Mouse (Mus musculus) hindbrain, embryonic 15.5 days (tissue): Measurements from ENCODE around the gene Negr1. TPM values are rescaled to one million over a fixed set of nuclear protein-coding genes. Genes with fewer than 3 reads are reported as not detected.
"Not testable (repeated sequence)": the region's sequence is repeated elsewhere in the genome, so short reads cannot be mapped to it uniquely, and the experiment has no call there.

Experiments
- ATAC-seq: fragments of 200-750 bp; cut with Nextera tagmentation; 2 replicates; pipeline ENCODE4 v1.8.0; 2017; ENCODE audit warnings: low read depth, moderate number of reproducible peaks, moderate TSS enrichment; ENCODE audit not compliant: low FRiP score
- H3K27ac ChIP-seq: fragments of 300-500 bp; sonication (generic); replicated peaks from 2 replicates; pipeline ENCODE4 v1.5.1; 2015; ENCODE audit warnings: mild to moderate bottlenecking, inconsistent platforms
- H3K27me3 ChIP-seq: fragments of 300-500 bp; sonication (generic); 2 replicates; pipeline ENCODE4 v1.6.1; 2015; ENCODE audit warnings: control low read depth, inconsistent platforms
- H3K36me3 ChIP-seq: fragments of 300-500 bp; sonication (generic); 2 replicates; pipeline ENCODE4 v1.6.1; 2015; ENCODE audit warnings: control low read depth, inconsistent platforms
- H3K4me1 ChIP-seq: fragments of 300-500 bp; sonication (generic); replicated peaks from 2 replicates; pipeline ENCODE4 v1.6.1; 2015; ENCODE audit warnings: control low read depth, inconsistent platforms
- H3K4me2 ChIP-seq: fragments of 300-500 bp; sonication (generic); 2 replicates; pipeline ENCODE4 v1.6.1; 2015; ENCODE audit warnings: moderate library complexity, mild to moderate bottlenecking, inconsistent platforms
- H3K4me3 ChIP-seq: fragments of 300-500 bp; sonication (generic); 2 replicates; pipeline ENCODE4 v1.5.1; 2015; ENCODE audit warnings: mild to moderate bottlenecking, inconsistent platforms
- H3K9ac ChIP-seq: fragments of 300-500 bp; sonication (generic); 2 replicates; pipeline ENCODE4 v1.6.1; 2015; ENCODE audit warnings: inconsistent platforms
- H3K9me3 ChIP-seq: fragments of 300-500 bp; sonication (generic); 2 replicates; pipeline ENCODE4 v1.6.1; 2016; ENCODE audit warnings: control low read depth, inconsistent platforms
- WGBS: fragments of 180-500 bp; shearing (Covaris S2); methylation state at CpG from one replicate; pipeline ENCODE4 v1.1.7; 2015; 5-methylcytosine and 5-hydroxymethylcytosine counted together
- polyA plus RNA-seq: library from polyadenylated mRNA; unstranded; fragments of >200 nt; fragmentation: Nextera tagmentation; extraction: Ambion mirVana; gene quantifications from 2 replicates; pipeline ENCODE4 v1.2.1, GENCODE M21; 2015

The Negr1 gene
- polyA plus RNA-seq, 1 experiment from 2014 or later = 53.7 TPM

DNA sequence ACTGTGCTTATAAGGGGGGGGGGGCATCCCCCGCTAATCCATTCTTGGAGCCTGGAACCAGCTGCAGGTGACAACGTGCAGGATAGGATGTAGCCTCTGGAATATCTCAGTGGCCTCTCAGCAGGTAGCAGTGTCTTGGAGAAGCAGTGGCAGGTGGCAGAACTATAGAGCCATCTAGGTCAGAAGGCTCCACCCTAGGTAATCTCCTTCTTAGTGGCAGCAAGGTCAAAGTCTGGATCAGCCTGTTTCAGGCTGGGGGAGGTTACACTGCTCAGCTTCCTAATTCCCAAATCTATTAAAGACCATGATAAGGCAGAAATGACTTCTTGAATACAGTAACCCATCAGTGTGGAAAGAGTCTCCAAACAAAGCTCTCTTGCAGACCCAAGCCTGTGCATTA is 502.8 kb downstream of the Negr1 start:
- not testable (repeated sequence) for H3K36me3 ChIP-seq, H3K4me2 ChIP-seq, H3K9ac ChIP-seq, H3K4me1 ChIP-seq, H3K9me3 ChIP-seq, H3K27ac ChIP-seq, H3K27me3 ChIP-seq, H3K4me3 ChIP-seq, ATAC-seq
- WGBS = 86% methylated on average over 2 of the region's 2 CpGs

DNA sequence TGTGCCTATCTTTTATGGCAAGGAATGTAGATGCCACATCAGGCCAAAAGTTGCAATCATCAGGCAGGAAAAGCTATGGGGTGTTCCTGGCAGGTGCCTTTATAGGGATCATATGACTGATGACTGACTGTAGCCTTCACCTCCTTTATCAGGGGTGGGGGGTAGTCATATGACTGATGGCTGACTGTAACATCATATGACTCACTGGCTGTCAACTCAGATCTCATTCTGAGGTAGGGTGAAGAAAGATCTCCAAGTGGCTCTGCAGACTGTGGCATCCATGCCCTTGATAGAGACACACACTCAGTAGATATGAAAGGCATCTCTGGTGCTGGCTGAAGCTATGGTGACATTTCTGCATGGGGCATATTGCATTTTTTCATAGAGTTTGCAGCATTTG is 504.7 kb downstream of the Negr1 start:
- no peak overlapping the region for H3K27ac ChIP-seq
- H3K4me2 ChIP-seq = no peak overlapping the region
- H3K36me3 ChIP-seq = no peaks in the 10 kb centered on the region
- no peak overlapping the region for H3K4me3 ChIP-seq
- no peak overlapping the region for H3K9ac ChIP-seq
- H3K4me1 ChIP-seq = no peaks in the 10 kb centered on the region
- no peaks in the 10 kb centered on the region for H3K27me3 ChIP-seq
- ATAC-seq = no peak
- no peaks in the 10 kb centered on the region for H3K9me3 ChIP-seq

DNA sequence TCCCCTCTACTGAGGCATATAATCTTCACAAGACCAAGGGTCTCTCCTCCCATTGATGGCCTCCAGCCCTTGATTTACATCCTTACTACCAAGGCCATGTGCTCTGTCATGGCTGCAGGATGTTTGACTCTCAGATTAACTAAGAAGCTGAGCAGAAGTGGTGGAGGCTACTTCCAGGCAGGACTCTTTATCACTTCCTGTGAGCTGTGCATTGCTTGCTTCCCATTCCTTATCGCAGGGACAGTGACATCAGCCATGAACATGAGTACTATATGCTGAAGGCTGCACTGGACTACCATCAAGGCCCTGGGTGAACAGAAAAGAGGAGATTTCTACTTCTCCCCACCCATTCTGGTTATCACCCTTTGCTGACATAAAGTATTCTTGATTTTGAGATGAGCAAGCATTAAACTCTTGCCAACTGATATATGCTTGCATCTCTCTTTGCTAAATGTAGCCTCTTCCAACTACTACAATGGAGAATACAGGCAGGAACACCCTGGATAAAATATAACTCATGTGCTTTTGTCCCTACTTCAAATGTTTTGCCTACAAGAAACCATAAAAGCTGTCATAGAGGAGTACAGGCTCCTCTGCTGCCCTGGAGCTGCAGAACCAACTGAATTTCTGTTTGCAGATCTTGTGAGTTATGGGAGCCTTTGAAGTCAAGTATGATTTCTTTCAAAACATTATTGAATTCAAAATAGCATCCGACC is 517.8 kb downstream of the Negr1 start:
- H3K9ac ChIP-seq = no peak overlapping the region
- H3K4me3 ChIP-seq = no peak overlapping the region
- no peak overlapping the region for H3K4me2 ChIP-seq
- no peaks in the 10 kb centered on the region for H3K36me3 ChIP-seq
- ATAC-seq = no peak
- H3K4me1 ChIP-seq = no peaks in the 10 kb centered on the region; the same call in 1 of the 2 replicates
- no peaks in the 10 kb centered on the region for H3K9me3 ChIP-seq
- 81% methylated on average over 2 of the region's 2 CpGs for WGBS
- no peak overlapping the region for H3K27ac ChIP-seq
- no peaks in the 10 kb centered on the region for H3K27me3 ChIP-seq

DNA sequence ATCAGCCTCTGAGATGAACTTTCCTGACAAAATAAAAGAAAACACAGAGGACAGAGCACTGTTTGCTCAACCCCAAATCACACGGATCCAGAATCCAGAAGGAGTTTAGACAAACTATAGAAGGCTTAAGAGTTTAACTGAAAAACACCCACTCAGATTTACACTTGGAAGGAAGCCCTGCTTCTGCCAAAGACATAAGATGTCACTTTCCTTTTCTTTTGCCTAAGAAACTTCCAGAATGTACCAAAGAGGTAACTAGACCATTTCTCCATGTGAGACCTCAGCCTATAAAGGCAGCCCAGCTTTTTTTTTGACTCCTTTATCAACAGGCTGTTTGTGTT is 518.3 kb downstream of the Negr1 start:
- H3K4me2 ChIP-seq = no peak overlapping the region
- no peak overlapping the region for H3K27ac ChIP-seq
- H3K4me1 ChIP-seq = no peaks in the 10 kb centered on the region; the same call in 1 of the 2 replicates
- H3K9ac ChIP-seq = no peak overlapping the region
- H3K36me3 ChIP-seq = no peaks in the 10 kb centered on the region
- 80% methylated on average over 1 of the region's 1 CpGs for whole genome bisulfite sequencing
- no peak for ATAC-seq
- H3K4me3 ChIP-seq = no peak overlapping the region
- no peaks in the 10 kb centered on the region for H3K9me3 ChIP-seq
- H3K27me3 ChIP-seq = no peaks in the 10 kb centered on the region

DNA sequence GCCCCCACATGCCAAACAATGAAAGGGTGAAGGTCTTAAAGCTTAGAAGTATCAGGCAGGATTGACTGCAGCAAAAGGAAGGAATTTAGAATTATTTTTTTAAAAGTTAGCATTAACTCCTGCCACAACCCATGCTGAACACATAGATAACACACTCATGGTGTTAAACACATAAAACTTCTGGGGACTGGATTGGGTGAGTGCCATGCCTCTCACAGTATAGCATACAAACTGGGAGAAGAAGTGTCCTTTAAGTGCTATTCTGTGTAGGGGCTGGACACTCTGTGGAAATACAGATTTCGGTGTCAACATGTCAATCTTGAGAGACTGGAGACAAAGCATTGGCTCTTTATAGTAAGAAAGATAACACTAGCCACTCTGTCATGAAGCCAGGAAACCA is 519.0 kb downstream of the Negr1 start:
- no peaks in the 10 kb centered on the region; the same call in 1 of the 2 replicates for H3K4me1 ChIP-seq
- H3K4me3 ChIP-seq = no peak overlapping the region
- H3K9ac ChIP-seq = no peak overlapping the region
- ATAC-seq = no peak
- no peak overlapping the region for H3K4me2 ChIP-seq
- 97% methylated on average over 1 of the region's 1 CpGs for WGBS
- no peaks in the 10 kb centered on the region for H3K36me3 ChIP-seq
- no peaks in the 10 kb centered on the region for H3K9me3 ChIP-seq
- no peak overlapping the region for H3K27ac ChIP-seq
- no peaks in the 10 kb centered on the region for H3K27me3 ChIP-seq

DNA sequence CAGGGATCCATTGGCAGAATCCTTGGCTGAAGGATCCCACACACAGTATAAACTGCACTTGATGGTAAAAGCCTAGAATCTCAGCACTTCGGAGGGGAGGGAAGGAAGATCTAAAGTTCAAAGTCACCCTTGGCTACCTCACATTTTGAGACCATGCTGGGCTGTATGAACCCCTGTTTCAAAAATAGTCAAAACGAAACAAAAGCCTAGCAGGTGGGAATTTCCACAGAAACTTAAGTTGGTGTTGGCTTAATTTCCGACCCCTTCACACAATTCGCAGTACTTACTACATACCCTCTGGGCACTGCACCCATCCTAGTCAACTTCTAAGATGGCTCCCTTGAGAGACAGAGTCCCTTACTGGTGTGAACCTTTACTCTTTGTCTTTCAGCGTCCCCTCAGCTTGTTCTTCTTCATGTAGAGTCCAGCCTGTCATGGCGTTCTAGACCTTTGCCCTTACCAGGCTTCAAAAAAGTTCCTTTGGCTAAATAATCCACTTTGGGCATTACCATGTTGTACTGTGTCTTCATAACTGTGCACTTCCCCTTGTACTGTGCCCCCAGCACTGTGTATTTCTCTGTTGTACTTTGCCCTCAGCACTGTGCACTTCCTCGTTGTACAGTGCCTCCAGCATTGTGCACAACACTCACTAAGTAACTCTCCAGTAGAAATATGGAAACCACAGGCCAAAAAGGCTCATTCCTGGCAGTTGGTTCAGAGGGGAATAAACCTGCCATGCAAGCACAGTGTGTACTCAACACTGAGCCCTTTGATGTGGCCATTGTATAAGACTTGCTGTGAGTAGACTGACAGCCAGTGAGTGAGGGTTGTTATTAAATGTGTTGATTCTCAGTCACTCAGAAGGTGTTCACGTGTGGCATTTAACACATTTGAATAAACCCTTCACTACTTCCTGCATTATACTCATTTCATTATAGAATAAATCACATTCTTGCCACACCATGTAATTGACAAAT is 521.5 kb downstream of the Negr1 start:
- Histone ChIP-seq H3K4me3 (no peak overlapping the region), H3K9ac (no peak overlapping the region), H3K27me3 (no peaks in the 10 kb centered on the region), H3K36me3 (no peaks in the 10 kb centered on the region), H3K9me3 (no peaks in the 10 kb centered on the region), H3K4me1 (no peaks in the 10 kb centered on the region; the same call in 1 of the 2 replicates), H3K27ac (no peak overlapping the region), H3K4me2 (no peak overlapping the region)
- 80% methylated on average over 8 of the region's 8 CpGs for WGBS
- ATAC-seq = no peak

DNA sequence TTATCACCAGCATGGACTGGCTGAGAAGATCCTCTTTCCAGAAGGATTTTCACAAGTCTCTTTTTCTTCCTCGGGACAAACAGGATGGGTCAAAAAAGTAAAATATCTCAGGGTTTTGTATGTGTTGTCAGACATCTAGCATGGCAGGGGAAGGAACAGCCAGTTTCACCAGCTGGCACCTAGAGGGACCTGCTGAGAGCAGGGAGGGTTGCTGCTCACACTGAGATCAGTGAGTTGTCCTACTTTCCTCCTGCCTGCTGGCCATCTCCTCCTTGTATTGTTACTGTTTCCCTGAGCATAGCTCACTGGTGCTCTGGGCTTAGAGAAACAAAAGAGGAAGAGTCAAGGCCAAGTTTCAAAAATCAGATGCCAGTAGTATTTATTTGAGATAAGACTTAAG is 523.6 kb downstream of the Negr1 start:
- Histone ChIP-seq H3K4me2 (no peak overlapping the region), H3K4me1 (no peaks in the 10 kb centered on the region; the same call in 1 of the 2 replicates), H3K27ac (no peak overlapping the region), H3K27me3 (no peaks in the 10 kb centered on the region), H3K9ac (no peak overlapping the region), H3K9me3 (no peaks in the 10 kb centered on the region), H3K4me3 (no peak overlapping the region), H3K36me3 (no peaks in the 10 kb centered on the region)
- WGBS = 86% methylated on average over 1 of the region's 1 CpGs
- no peak for ATAC-seq

DNA sequence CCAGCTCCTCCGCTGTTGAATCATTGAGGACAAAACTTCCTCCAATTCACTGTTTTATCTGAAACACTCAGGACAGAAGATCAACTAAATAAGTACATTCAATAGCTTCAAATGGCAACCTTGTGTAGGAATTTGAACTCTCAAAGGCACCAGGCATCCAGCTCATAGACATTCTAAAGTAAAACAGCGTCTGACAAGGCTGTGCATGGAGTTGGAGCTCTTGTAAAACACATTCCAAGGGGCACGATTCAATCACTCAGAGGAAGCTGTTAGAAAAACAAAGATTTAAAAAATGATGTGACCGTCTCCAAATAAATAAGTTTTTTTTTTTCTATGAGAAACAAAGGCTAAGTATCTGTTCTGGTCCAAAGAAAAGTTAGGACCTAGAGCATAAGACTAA is 528.5 kb downstream of the Negr1 start:
- H3K4me1 ChIP-seq = no peaks in the 10 kb centered on the region
- no peak overlapping the region for H3K4me3 ChIP-seq
- H3K27ac ChIP-seq = no peak overlapping the region
- 75% methylated on average over 4 of the region's 4 CpGs for WGBS
- no peak overlapping the region for H3K9ac ChIP-seq
- H3K4me2 ChIP-seq = no peak overlapping the region
- no peaks in the 10 kb centered on the region for H3K9me3 ChIP-seq
- no peaks in the 10 kb centered on the region for H3K27me3 ChIP-seq
- no peaks in the 10 kb centered on the region for H3K36me3 ChIP-seq
- no peak for ATAC-seq

DNA sequence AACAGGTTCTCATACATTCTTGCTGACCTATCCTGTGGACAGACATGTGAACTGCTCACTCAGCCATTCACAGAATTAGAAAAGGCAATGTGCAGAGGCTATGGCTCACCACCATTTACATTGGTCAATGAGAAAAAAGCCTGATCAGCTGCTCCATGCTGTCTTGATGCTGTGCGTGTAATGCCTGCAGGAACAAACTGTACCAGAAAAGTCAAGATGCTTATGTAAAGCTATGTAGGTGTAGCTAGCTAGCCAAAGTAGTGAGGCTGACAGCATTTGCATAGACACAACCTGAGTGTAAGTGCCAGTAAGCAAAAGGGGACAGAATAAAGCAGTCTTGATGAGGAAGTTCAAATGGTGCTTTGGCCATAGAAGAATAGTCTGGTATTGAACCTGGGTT is 534.7 kb downstream of the Negr1 start:
- WGBS = 97% methylated on average over 1 of the region's 1 CpGs
- H3K4me1 ChIP-seq = no peaks in the 10 kb centered on the region

DNA sequence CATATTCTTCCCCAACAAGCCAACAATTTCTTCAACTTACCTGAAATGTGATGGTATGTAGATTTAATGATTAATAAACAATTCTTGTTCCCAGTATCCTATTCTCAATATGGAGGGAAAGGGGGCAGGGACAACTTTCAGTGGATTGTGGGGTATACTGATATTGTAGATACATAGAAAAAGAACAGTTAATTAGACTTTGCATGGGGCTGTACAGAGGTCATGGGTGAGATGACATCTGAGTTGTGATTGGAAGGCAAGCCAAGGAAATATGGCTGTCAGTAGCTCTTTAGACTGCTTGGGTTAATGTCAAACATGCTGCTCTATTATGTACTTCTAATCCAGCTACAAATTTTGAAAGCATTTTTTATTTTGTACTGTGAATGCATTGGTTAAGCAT is 535.9 kb downstream of the Negr1 start:
- no peaks in the 10 kb centered on the region for H3K36me3 ChIP-seq
- H3K27ac ChIP-seq = no peak overlapping the region
- H3K9ac ChIP-seq = no peak overlapping the region
- no peaks in the 10 kb centered on the region for H3K9me3 ChIP-seq
- no peak overlapping the region for H3K4me3 ChIP-seq
- ATAC-seq = no peak
- H3K4me2 ChIP-seq = no peak overlapping the region
- no peaks in the 10 kb centered on the region for H3K27me3 ChIP-seq
- no peaks in the 10 kb centered on the region for H3K4me1 ChIP-seq

More for the DNA sequence above, 534.7 kb downstream of the Negr1 start:
- H3K27me3 ChIP-seq = no peaks in the 10 kb centered on the region
- H3K9me3 ChIP-seq = no peaks in the 10 kb centered on the region
- no peak overlapping the region for H3K9ac ChIP-seq
- no peaks in the 10 kb centered on the region for H3K36me3 ChIP-seq
- ATAC-seq = no peak
- H3K27ac ChIP-seq = no peak overlapping the region
- H3K4me2 ChIP-seq = no peak overlapping the region
- H3K4me3 ChIP-seq = no peak overlapping the region

DNA sequence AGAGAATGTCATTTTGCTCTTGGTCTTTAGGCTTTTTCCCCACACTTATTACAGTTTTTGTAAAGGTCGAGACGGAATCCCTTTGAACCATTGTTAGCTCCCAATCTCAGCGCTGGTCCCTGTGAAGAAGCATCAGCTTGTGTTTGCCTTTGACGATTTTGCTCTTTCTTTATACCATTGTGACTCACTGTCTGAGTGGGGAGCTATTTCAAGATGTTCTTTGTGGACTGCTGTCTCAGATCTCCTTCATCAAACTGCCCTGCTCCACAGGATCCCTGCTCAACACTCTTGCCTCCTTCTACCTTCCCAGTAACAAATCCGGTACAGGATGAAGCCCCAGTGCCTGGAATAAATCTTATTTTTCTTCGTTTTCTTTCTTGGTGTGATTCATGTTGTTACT is 536.8 kb downstream of the Negr1 start:
- Histone ChIP-seq H3K4me2 (no peak overlapping the region), H3K9ac (no peak overlapping the region), H3K27ac (no peak overlapping the region), H3K36me3 (no peaks in the 10 kb centered on the region), H3K4me1 (no peaks in the 10 kb centered on the region), H3K27me3 (no peaks in the 10 kb centered on the region), H3K4me3 (no peak overlapping the region), H3K9me3 (no peaks in the 10 kb centered on the region)
- 53% methylated on average over 6 of the region's 6 CpGs for WGBS
- no peak for ATAC-seq

DNA sequence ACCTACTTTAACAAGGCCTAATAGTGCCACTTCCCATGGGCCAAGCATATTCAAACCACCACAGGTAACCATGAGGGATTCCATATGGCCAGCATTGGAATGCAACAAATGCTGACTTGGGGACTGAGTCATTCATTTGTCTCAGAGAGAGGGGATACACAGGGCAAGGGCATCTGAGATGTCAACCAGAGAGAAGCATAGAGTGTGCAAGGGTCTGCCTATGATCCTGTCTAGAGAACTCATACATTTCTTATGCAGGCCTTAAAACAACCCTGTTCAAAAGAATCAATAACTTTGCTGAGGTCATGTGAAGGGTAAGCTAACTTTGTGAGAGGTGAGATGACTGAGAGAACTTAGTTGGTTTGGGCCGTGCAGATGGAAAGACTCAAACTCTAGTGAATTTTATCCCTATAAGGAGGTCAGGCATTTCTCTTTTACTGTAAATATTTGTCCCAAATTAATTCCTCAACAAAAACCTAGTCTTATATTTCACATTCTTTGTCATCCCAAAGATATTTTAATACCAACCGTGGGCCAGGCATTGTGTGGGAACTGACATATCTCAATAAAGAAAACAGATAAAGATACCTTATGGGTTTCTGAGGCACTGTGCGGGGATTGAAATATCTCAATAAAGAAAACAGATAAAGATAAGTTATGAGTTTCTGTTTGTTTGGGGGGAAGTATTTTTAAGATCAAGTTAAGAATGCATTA is 543.4 kb downstream of the Negr1 start:
- no peak overlapping the region for H3K4me3 ChIP-seq
- no peak overlapping the region for H3K9ac ChIP-seq
- no peaks in the 10 kb centered on the region for H3K9me3 ChIP-seq
- no peaks in the 10 kb centered on the region for H3K36me3 ChIP-seq
- H3K27me3 ChIP-seq = no peaks in the 10 kb centered on the region
- WGBS = 82% methylated on average over 3 of the region's 3 CpGs
- no peak overlapping the region for H3K4me2 ChIP-seq
- no peaks in the 10 kb centered on the region for H3K4me1 ChIP-seq
- H3K27ac ChIP-seq = no peak overlapping the region
- no peak for ATAC-seq
